Mouse (Mus musculus) forebrain, embryonic 11.5 days (tissue): ENCODE measurements around the gene Serpinh1. TPM values are rescaled to one million over a fixed set of nuclear protein-coding genes. Genes with fewer than 3 reads are reported as not detected.
A peak's percentile ranks its signal among the peaks of the same experiment; 100 is the strongest.

Experiments used
- ATAC-seq: fragments of 200-750 bp; cut with Nextera tagmentation; replicated peaks from 2 replicates; pipeline ENCODE4 v1.8.0; 2017; ENCODE audit warnings: moderate TSS enrichment; ENCODE audit not compliant: low FRiP score
- DNase-seq: peaks from one replicate; pipeline ENCODE4 v3.0.0-alpha.2; 2017; ENCODE audit warnings: low spot score
- H3K27ac ChIP-seq: fragments of 300-500 bp; sonication (generic); 2 replicates; pipeline ENCODE4 v1.5.1; 2014; ENCODE audit warnings: low read depth, low read length
- H3K27me3 ChIP-seq: fragments of 300-500 bp; sonication (generic); 2 replicates; pipeline ENCODE4 v1.6.1; 2014; ENCODE audit warnings: mild to moderate bottlenecking, low read length, mixed read lengths; ENCODE audit not compliant: control insufficient read depth, insufficient read depth
- H3K36me3 ChIP-seq: fragments of 300-500 bp; sonication (generic); 2 replicates; pipeline ENCODE4 v1.6.1; 2014; ENCODE audit warnings: mild to moderate bottlenecking, low read length, moderate library complexity, mixed read lengths; ENCODE audit not compliant: control insufficient read depth, insufficient read depth
- H3K4me1 ChIP-seq: fragments of 300-500 bp; sonication (generic); replicated peaks from 2 replicates; pipeline ENCODE4 v1.6.1; 2014; ENCODE audit warnings: low read length, mixed read lengths; ENCODE audit not compliant: control insufficient read depth, insufficient read depth
- H3K4me2 ChIP-seq: fragments of 300-500 bp; sonication (generic); 2 replicates; pipeline ENCODE4 v1.6.1; 2014; ENCODE audit warnings: low read depth, mild to moderate bottlenecking, low read length, moderate library complexity, mixed read lengths; ENCODE audit not compliant: severe bottlenecking
- H3K4me3 ChIP-seq: fragments of 300-500 bp; sonication (generic); 2 replicates; pipeline ENCODE4 v1.5.1; 2014; ENCODE audit warnings: low read depth, low read length
- H3K9ac ChIP-seq: fragments of 300-500 bp; sonication (generic); 2 replicates; pipeline ENCODE4 v1.6.1; 2014; ENCODE audit warnings: low read length
- H3K9me3 ChIP-seq: fragments of 300-500 bp; sonication (generic); 2 replicates; pipeline ENCODE4 v1.6.1; 2016; ENCODE audit warnings: low read length, mixed read lengths; ENCODE audit not compliant: control insufficient read depth
- WGBS: fragments of 180-500 bp; shearing (Covaris S2); extraction: QIAGEN DNeasy Blood & Tissue Kit; methylation state at CpG from one replicate; pipeline ENCODE4 v1.1.7; 2014; 5-methylcytosine and 5-hydroxymethylcytosine counted together
- polyA plus RNA-seq: library from polyadenylated mRNA; unstranded; fragments of >200 nt; fragmentation: Nextera tagmentation; extraction: Ambion mirVana; gene quantifications from 2 replicates; pipeline ENCODE4 v1.2.1, GENCODE M21; 2014

The Serpinh1 gene
- polyA plus RNA-seq, 1 experiment from 2014 or later, result 239 TPM

- H3K9me3 ChIP-seq, result no peaks in the 10 kb centered on the region
- DNase-seq (no peak), ATAC-seq (no peak)
- no peaks in the 10 kb centered on the region for H3K27me3 ChIP-seq
- no peak overlapping the region for H3K27ac ChIP-seq
- no peak overlapping the region for H3K4me2 ChIP-seq
- H3K4me3 ChIP-seq, result no peak overlapping the region
- 81% methylated on average over 6 of the region's 6 CpGs for WGBS
- H3K36me3 ChIP-seq, result no peaks in the 10 kb centered on the region
- peaks cover 7% of the 10 kb centered on the region; the same call in 1 of the 2 replicates for H3K4me1 ChIP-seq
- H3K9ac ChIP-seq, result no peak overlapping the region
These were observed 26.9 kb downstream of the Serpinh1 start for GRCm38 (mm10) chr7:99326128-99326527.

- Histone ChIP-seq H3K36me3 (no peaks in the 10 kb centered on the region), H3K27me3 (no peaks in the 10 kb centered on the region), H3K9me3 (no peaks in the 10 kb centered on the region), H3K4me2 (no peak overlapping the region), H3K27ac (no peak overlapping the region), H3K9ac (no peak overlapping the region), H3K4me1 (peaks cover 9% of the 10 kb centered on the region; the same call in 1 of the 2 replicates), H3K4me3 (no peak overlapping the region)
- ATAC-seq, result no peak
- WGBS, result 42% methylated on average over 10 of the region's 10 CpGs
- no peak for DNase-seq
These were observed 28.2 kb downstream of the Serpinh1 start for GRCm38 (mm10) chr7:99324810-99325209.

- DNase-seq (no peak), ATAC-seq (no peak)
- H3K36me3 ChIP-seq, result no peaks in the 10 kb centered on the region
- peaks cover 4% of the 10 kb centered on the region; the same call in 1 of the 2 replicates for H3K4me1 ChIP-seq
- H3K27me3 ChIP-seq, result no peaks in the 10 kb centered on the region
- no peak overlapping the region for H3K27ac ChIP-seq
- no peak overlapping the region for H3K4me3 ChIP-seq
- H3K4me2 ChIP-seq, result no peak overlapping the region
- H3K9ac ChIP-seq, result no peak overlapping the region
- no peaks in the 10 kb centered on the region for H3K9me3 ChIP-seq
- 92% methylated on average over 9 of the region's 9 CpGs for WGBS
These were observed 29.7 kb downstream of the Serpinh1 start for GRCm38 (mm10) chr7:99323321-99323700.

- Histone ChIP-seq H3K36me3 (no peaks in the 10 kb centered on the region), H3K4me2 (no peak overlapping the region), H3K4me1 (peaks cover 4% of the 10 kb centered on the region; the same call in 1 of the 2 replicates), H3K9ac (no peak overlapping the region), H3K27ac (no peak overlapping the region), H3K27me3 (no peaks in the 10 kb centered on the region), H3K4me3 (no peak overlapping the region), H3K9me3 (no peaks in the 10 kb centered on the region)
- WGBS, result 90% methylated on average over 6 of the region's 6 CpGs
- ATAC-seq (no peak), DNase-seq (no peak)
These were observed 30.2 kb downstream of the Serpinh1 start for GRCm38 (mm10) chr7:99322691-99323320.

- H3K4me2 ChIP-seq, result no peak overlapping the region
- no peaks in the 10 kb centered on the region; the same call in 1 of the 2 replicates for H3K36me3 ChIP-seq
- DNase-seq, result no peak
- H3K27me3 ChIP-seq, result no peaks in the 10 kb centered on the region
- 49% methylated on average over 14 of the region's 14 CpGs for WGBS
- no peak overlapping the region for H3K27ac ChIP-seq
- H3K9me3 ChIP-seq, result no peaks in the 10 kb centered on the region
- no peak overlapping the region for H3K4me3 ChIP-seq
- no peak overlapping the region for H3K9ac ChIP-seq
- no peak for ATAC-seq
- peaks cover 4% of the 10 kb centered on the region; the same call in 1 of the 2 replicates for H3K4me1 ChIP-seq
These were observed 32.5 kb downstream of the Serpinh1 start for GRCm38 (mm10) chr7:99320524-99320923.

GRCm38 (mm10) chr7:99317475-99317874 is 35.6 kb downstream of the Serpinh1 start:
- no peak for ATAC-seq
- no peak overlapping the region for H3K27ac ChIP-seq
- no peaks in the 10 kb centered on the region; the same call in 1 of the 2 replicates for H3K36me3 ChIP-seq
- no peak overlapping the region for H3K9ac ChIP-seq
- no peak overlapping the region for H3K4me3 ChIP-seq
- peaks cover 14% of the 10 kb centered on the region for H3K4me1 ChIP-seq
- no peak for DNase-seq
- no peak overlapping the region for H3K4me2 ChIP-seq
- H3K9me3 ChIP-seq, result no peaks in the 10 kb centered on the region
- H3K27me3 ChIP-seq, result no peaks in the 10 kb centered on the region
- 69% methylated on average over 7 of the region's 7 CpGs for WGBS

- no peak overlapping the region for H3K27ac ChIP-seq
- 81% methylated on average over 7 of the region's 7 CpGs for WGBS
These were observed 36.8 kb downstream of the Serpinh1 start for GRCm38 (mm10) chr7:99316207-99316606.

GRCm38 (mm10) chr7:99314565-99314964 is 38.5 kb downstream of the Serpinh1 start:
- H3K27ac ChIP-seq, result no peak overlapping the region
- H3K9me3 ChIP-seq, result no peaks in the 10 kb centered on the region
- peaks cover 20% of the 10 kb centered on the region for H3K4me1 ChIP-seq
- H3K36me3 ChIP-seq, result no peaks in the 10 kb centered on the region; the same call in 1 of the 2 replicates
- 89% methylated on average over 4 of the region's 4 CpGs for WGBS
- DNase-seq (no peak), ATAC-seq (no peak)
- H3K27me3 ChIP-seq, result no peaks in the 10 kb centered on the region
- H3K4me2 ChIP-seq, result no peak overlapping the region
- H3K9ac ChIP-seq, result no peak overlapping the region
- no peak overlapping the region for H3K4me3 ChIP-seq

More at GRCm38 (mm10) chr7:99316207-99316606, 36.8 kb downstream of the Serpinh1 start:
- Histone ChIP-seq H3K4me3 (no peak overlapping the region), H3K9ac (no peak overlapping the region), H3K4me1 (peaks cover 24% of the 10 kb centered on the region), H3K36me3 (no peaks in the 10 kb centered on the region; the same call in 1 of the 2 replicates), H3K27me3 (no peaks in the 10 kb centered on the region), H3K9me3 (no peaks in the 10 kb centered on the region), H3K4me2 (no peak overlapping the region)
- DNase-seq (no peak), ATAC-seq (no peak)

GRCm38 (mm10) chr7:99313253-99313652 is 39.8 kb downstream of the Serpinh1 start:
- ATAC-seq (no peak), DNase-seq (no peak)
- Histone ChIP-seq H3K36me3 (no peaks in the 10 kb centered on the region; the same call in 1 of the 2 replicates), H3K9ac (0 out of 2 replicates have a peak overlapping the region, but pooled peaks have one; percentile 21), H3K4me2 (no peak overlapping the region), H3K9me3 (no peaks in the 10 kb centered on the region), H3K4me1 (peaks cover 20% of the 10 kb centered on the region), H3K4me3 (no peak overlapping the region), H3K27me3 (no peaks in the 10 kb centered on the region), H3K27ac (peak overlapping the region; percentile 84; the same call in 1 of the 2 replicates)
- 58% methylated on average over 8 of the region's 8 CpGs for WGBS
